ENCODE assay signal across 11 mouse cellular contexts in the genomic region with DNA sequence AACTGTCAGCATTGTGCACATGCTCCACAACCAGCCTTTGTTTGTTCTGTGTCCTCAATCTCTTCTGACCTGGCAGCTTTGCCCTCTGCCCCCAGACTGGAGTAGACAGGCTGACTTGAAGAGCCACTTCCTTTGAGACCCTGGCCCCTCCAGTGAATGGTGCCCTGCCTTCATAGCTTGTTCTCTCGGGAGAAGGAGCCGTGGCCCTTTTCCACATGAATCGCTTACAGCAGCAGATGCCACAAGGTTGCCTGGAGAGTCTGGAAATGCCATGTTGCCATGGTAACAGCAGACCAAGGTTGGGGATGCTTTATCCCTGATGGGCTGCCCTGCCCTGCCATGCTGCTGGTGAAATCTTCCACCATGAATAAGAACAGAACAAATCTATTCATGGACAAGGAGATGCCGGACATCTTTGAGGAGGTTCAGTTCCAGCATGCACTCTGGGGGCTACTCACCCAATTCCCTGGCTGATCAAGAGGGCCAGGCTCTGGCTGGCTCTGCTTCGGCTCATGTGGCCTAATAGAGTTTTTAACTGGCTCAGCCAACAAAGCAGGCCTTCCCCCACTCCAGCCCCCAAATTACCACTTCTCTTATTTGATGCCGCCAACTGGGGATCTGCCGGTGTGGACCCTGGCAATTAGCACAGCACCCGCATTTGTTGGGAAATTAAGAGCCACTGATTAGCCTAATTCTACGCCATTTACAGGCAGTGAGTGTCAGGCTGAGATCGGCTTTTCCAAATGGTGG. TPM values are rescaled to one million over a fixed set of nuclear protein-coding genes. Genes with fewer than 3 reads are reported as not detected.
A peak's percentile ranks its signal among the peaks of the same experiment; 100 is the strongest.
DNase-seq lines count a peak whose midpoint lies in the region; ATAC-seq and TF ChIP-seq lines count a peak whose summit lies in the region.
"Had no signal": no experiment of that assay in that cellular context is flagged by ENCODE, and none has a peak within 500 bp of the region (broad histone marks: within the 10 kb centered on the region; RNA-seq: fewer than 3 reads in every experiment).

No protein-coding gene starts in this region.

- 0 out of 2 replicates have a peak, but pooled peaks cover 3% of the 10 kb centered on the region for H3K9me3 ChIP-seq in forebrain, embryonic 13.5 days (replicated peaks)
- H3K9me3 ChIP-seq in midbrain, embryonic 10.5 days (replicated peaks), result no peaks in the 10 kb centered on the region
- H3K9me3 ChIP-seq in kidney, embryonic 14.5 days (ENCODE audit: control insufficient read depth, low read length), result no peaks in the 10 kb centered on the region

- WGBS in forebrain, embryonic 13.5 days, result 6% methylated on average over 10 of the region's 10 CpGs
- 38% methylated on average over 10 of the region's 10 CpGs for WGBS in midbrain, embryonic 10.5 days
- 49% methylated on average over 10 of the region's 10 CpGs for WGBS in lung, adult 2 months
- WGBS in kidney, embryonic 14.5 days, result 32% methylated on average over 10 of the region's 10 CpGs

- no peak overlapping the region for H3K9ac ChIP-seq in forebrain, embryonic 13.5 days
- H3K9ac ChIP-seq in kidney, embryonic 14.5 days (ENCODE audit: low read depth, low read length), result no peak overlapping the region

- DNase-seq in right cerebral cortex, postnatal 10 days (ENCODE audit: low spot score in 2 of 2), result peak; percentile 57 to 71
- no peak for DNase-seq in right cerebral cortex, adult 2 months (ENCODE audit: low spot score in 2 of 2)
- DNase-seq in midbrain, embryonic 10.5 days (ENCODE audit: low spot score), result peak; percentile 68
- no peak for DNase-seq in gastrocnemius, postnatal 36 days
- DNase-seq in spleen, adult 18-20 months, result no peak
- no peak for DNase-seq in lung, adult 2 months
- DNase-seq: adrenal gland, adult 2 months; lung, postnatal 4 days had no signal

- no peak for TF ChIP-seq CTCF in lung, adult 2 months (IDR thresholded peaks at IDR 0.05; ENCODE audit: insufficient read depth, low read length)

- peak overlapping the region; percentile 88 for H3K27ac ChIP-seq in forebrain, embryonic 13.5 days
- peak overlapping the region; percentile 76 for H3K27ac ChIP-seq in midbrain, embryonic 10.5 days (replicated peaks)
- H3K27ac ChIP-seq in kidney, embryonic 14.5 days (ENCODE audit: low read depth, low read length), result no peak overlapping the region

- intact Hi-C loops in gastrocnemius, postnatal 36 days (cut with DNase I), result loop anchor here (10.0 kb wide), 1 partner anchor 179 kb away; no protein-coding TSS in a partner anchor

- TF ChIP-seq POLR2A in lung, adult 2 months (IDR thresholded peaks at IDR 0.05; ENCODE audit: borderline replicate concordance, extremely low read depth, low read depth, low read length), result no peak

- ATAC-seq in forebrain, embryonic 13.5 days, result peak; percentile 85
- no peak for ATAC-seq in kidney, embryonic 14.5 days (ENCODE audit: low FRiP score, low TSS enrichment)

- peaks cover 36% of the 10 kb centered on the region for H3K4me1 ChIP-seq in forebrain, embryonic 13.5 days
- H3K4me1 ChIP-seq in midbrain, embryonic 10.5 days, result peaks cover 29% of the 10 kb centered on the region
- H3K4me1 ChIP-seq in lung, adult 2 months (ENCODE audit: control insufficient read depth, insufficient read depth, low read length), result no peaks in the 10 kb centered on the region
- H3K4me1 ChIP-seq in kidney, embryonic 14.5 days (ENCODE audit: control insufficient read depth, insufficient read depth, low read length), result no peaks in the 10 kb centered on the region

- no peaks in the 10 kb centered on the region for H3K36me3 ChIP-seq in forebrain, embryonic 13.5 days (ENCODE audit: poor library complexity, severe bottlenecking)
- H3K36me3 ChIP-seq in midbrain, embryonic 10.5 days, result no peaks in the 10 kb centered on the region
- H3K36me3 ChIP-seq in kidney, embryonic 14.5 days (ENCODE audit: control insufficient read depth, insufficient read depth, low read length), result no peaks in the 10 kb centered on the region

- H3K4me2 ChIP-seq in forebrain, embryonic 13.5 days, result peak overlapping the region; percentile 31; the same call in 1 of the 2 replicates
- H3K4me2 ChIP-seq in kidney, embryonic 14.5 days (replicated peaks; ENCODE audit: low read depth, low read length), result no peak overlapping the region

- no peaks in the 10 kb centered on the region for H3K27me3 ChIP-seq in forebrain, embryonic 13.5 days
- no peaks in the 10 kb centered on the region; the same call in 1 of the 2 replicates for H3K27me3 ChIP-seq in midbrain, embryonic 10.5 days (ENCODE audit: low read depth, poor library complexity, severe bottlenecking)
- no peaks in the 10 kb centered on the region for H3K27me3 ChIP-seq in kidney, embryonic 14.5 days (ENCODE audit: control insufficient read depth, insufficient read depth, low read length)

- H3K4me3 ChIP-seq in forebrain, embryonic 13.5 days, result no peak overlapping the region
- no peak overlapping the region for H3K4me3 ChIP-seq in midbrain, embryonic 10.5 days
- no peak overlapping the region for H3K4me3 ChIP-seq in lung, adult 2 months (replicated peaks; ENCODE audit: extremely low read depth, low read depth, low read length)
- no peak overlapping the region for H3K4me3 ChIP-seq in kidney, embryonic 14.5 days (ENCODE audit: low read length)
- H3K4me3 ChIP-seq: erythroblast, embryonic 14.5 days had no signal

RNA-seq across cellular contexts. Expression of a gene that starts 57.8 kb away (rescaled TPM):
- polyA plus RNA-seq in forebrain, embryonic 13.5 days (2015; fragmentation: Nextera tagmentation; extraction: Ambion mirVana), result 3.6 and 6.9 TPM in 2 replicates
- polyA plus RNA-seq in midbrain, embryonic 10.5 days (2016; fragmentation: Nextera tagmentation; extraction: Ambion mirVana), result 0.37 and 1.3 TPM in 2 replicates
- 10 to 100 TPM; 51.6 to 54.2 TPM for total RNA-seq in gastrocnemius, postnatal 36 days (2021)
- 0.32 and 0.40 TPM in 2 replicates for polyA plus RNA-seq in lung, adult 2 months (2012; rRNA removed)
- 0.07 TPM in 1 of 2 replicates, not detected in the other for polyA plus RNA-seq in kidney, embryonic 14.5 days (2014; fragmentation: Nextera tagmentation; extraction: Ambion mirVana)

Comparison
In these comparisons a context has a peak if more than half of its experiments do, and no peak if none do; other contexts are left out.
1. DNase-seq: peak in right cerebral cortex, postnatal 10 days (2 of 2) and midbrain, embryonic 10.5 days (single experiment); none in right cerebral cortex, adult 2 months (0 of 2), gastrocnemius, postnatal 36 days (0 of 2), spleen, adult 18-20 months (0 of 2) and lung, adult 2 months (single experiment).